Mouse (Mus musculus): ENCODE measurements around the gene Ugt1a10. TPM values are rescaled to one million over a fixed set of nuclear protein-coding genes. Genes with fewer than 3 reads are reported as not detected.
"Not testable (repeated sequence)": the region's sequence is repeated elsewhere in the genome, so short reads cannot be mapped to it uniquely, and the experiment has no call there.

Gene Ugt1a10
- polyA plus RNA-seq, 1 experiment, result not detected

- H3K27ac ChIP-seq (ENCODE audit: control insufficient read depth, insufficient read depth, low read depth, low read length, poor library complexity), result no peak overlapping the region
- no peak for TF ChIP-seq CTCF (IDR thresholded peaks at IDR 0.05; ENCODE audit: control insufficient read depth, insufficient read depth, low read length)
- TF ChIP-seq POLR2A (IDR thresholded peaks at IDR 0.05; ENCODE audit: borderline replicate concordance, control insufficient read depth, low read depth, low read length), result no peak
- no peak overlapping the region for H3K4me3 ChIP-seq (replicated peaks; ENCODE audit: control insufficient read depth, low read depth, low read length)
- H3K4me1 ChIP-seq (ENCODE audit: control insufficient read depth, insufficient read depth, low read length), result no peaks in the 10 kb centered on the region
- 54% methylated on average over 1 of the region's 1 CpGs for WGBS
Observed at GRCm38 (mm10) chr1:88077128-88077527, 21.9 kb downstream of the Ugt1a10 start.

GRCm38 (mm10) chr1:88081670-88082069, 26.5 kb downstream of the Ugt1a10 start:
- H3K27ac ChIP-seq (ENCODE audit: control insufficient read depth, insufficient read depth, low read depth, low read length, poor library complexity), result no peak overlapping the region
- H3K4me3 ChIP-seq (replicated peaks; ENCODE audit: control insufficient read depth, low read depth, low read length), result no peak overlapping the region
- no peak for TF ChIP-seq CTCF (IDR thresholded peaks at IDR 0.05; ENCODE audit: control insufficient read depth, insufficient read depth, low read length)
- H3K4me1 ChIP-seq (ENCODE audit: control insufficient read depth, insufficient read depth, low read length), result no peaks in the 10 kb centered on the region
- WGBS, result 22% methylated on average over 1 of the region's 1 CpGs

GRCm38 (mm10) chr1:88086125-88086524, 30.9 kb downstream of the Ugt1a10 start:
- WGBS, result 51% methylated on average over 1 of the region's 1 CpGs
- no peak for TF ChIP-seq POLR2A (IDR thresholded peaks at IDR 0.05; ENCODE audit: borderline replicate concordance, control insufficient read depth, low read depth, low read length)
- no peak for TF ChIP-seq CTCF (IDR thresholded peaks at IDR 0.05; ENCODE audit: control insufficient read depth, insufficient read depth, low read length)
- Histone ChIP-seq H3K27ac (ENCODE audit: control insufficient read depth, insufficient read depth, low read depth, low read length, poor library complexity) (no peak overlapping the region), H3K4me1 (ENCODE audit: control insufficient read depth, insufficient read depth, low read length) (no peaks in the 10 kb centered on the region; the same call in 1 of the 2 replicates), H3K4me3 (replicated peaks; ENCODE audit: control insufficient read depth, low read depth, low read length) (no peak overlapping the region)

GRCm38 (mm10) chr1:88087513-88087912, 32.3 kb downstream of the Ugt1a10 start, which contains the start of gene Ugt1a8:
Gene Ugt1a8 (plus strand): TSS chr1:88087813.
- H3K4me1 ChIP-seq (ENCODE audit: control insufficient read depth, insufficient read depth, low read length), result no peaks in the 10 kb centered on the region; the same call in 1 of the 2 replicates
- no peak within 1 kb of the TSS for H3K4me3 ChIP-seq (replicated peaks; ENCODE audit: control insufficient read depth, low read depth, low read length)
- no peak within 1 kb of the TSS for H3K27ac ChIP-seq (ENCODE audit: control insufficient read depth, insufficient read depth, low read depth, low read length, poor library complexity)
- WGBS, result 75% methylated on average over 3 of the region's 3 CpGs
- no peak for TF ChIP-seq CTCF (IDR thresholded peaks at IDR 0.05; ENCODE audit: control insufficient read depth, insufficient read depth, low read length)
- TF ChIP-seq POLR2A (IDR thresholded peaks at IDR 0.05; ENCODE audit: borderline replicate concordance, control insufficient read depth, low read depth, low read length), result no peak

GRCm38 (mm10) chr1:88092341-88092740, 37.2 kb downstream of the Ugt1a10 start:
- no peak for TF ChIP-seq POLR2A (IDR thresholded peaks at IDR 0.05; ENCODE audit: borderline replicate concordance, control insufficient read depth, low read depth, low read length)
- no peak for TF ChIP-seq CTCF (IDR thresholded peaks at IDR 0.05; ENCODE audit: control insufficient read depth, insufficient read depth, low read length)
- H3K27ac ChIP-seq (ENCODE audit: control insufficient read depth, insufficient read depth, low read depth, low read length, poor library complexity), result no peak overlapping the region; the same call in 1 of the 2 replicates
- no peak overlapping the region for H3K4me3 ChIP-seq (replicated peaks; ENCODE audit: control insufficient read depth, low read depth, low read length)
- H3K4me1 ChIP-seq (ENCODE audit: control insufficient read depth, insufficient read depth, low read length), result no peaks in the 10 kb centered on the region; the same call in 1 of the 2 replicates

GRCm38 (mm10) chr1:88094270-88094676, 39.1 kb downstream of the Ugt1a10 start:
- H3K4me3 ChIP-seq (replicated peaks; ENCODE audit: control insufficient read depth, low read depth, low read length); H3K4me1 ChIP-seq (ENCODE audit: control insufficient read depth, insufficient read depth, low read length): not testable (repeated sequence)
- TF ChIP-seq CTCF (IDR thresholded peaks at IDR 0.05; ENCODE audit: control insufficient read depth, insufficient read depth, low read length), result 0 out of 2 replicates have a peak, but pooled peaks have one; percentile 13
- peak overlapping the region; percentile 79 for H3K27ac ChIP-seq (ENCODE audit: control insufficient read depth, insufficient read depth, low read depth, low read length, poor library complexity)
- WGBS, result 3% methylated on average over 3 of the region's 3 CpGs

- WGBS, result 3% methylated on average over 10 of the region's 10 CpGs
Observed at GRCm38 (mm10) chr1:88094941-88095492, 39.8 kb downstream of the Ugt1a10 start, which contains the start of gene Ugt1a7c. Gene Ugt1a7c (plus strand): TSS chr1:88095062.

GRCm38 (mm10) chr1:88098546-88098945, 43.4 kb downstream of the Ugt1a10 start:
- H3K4me3 ChIP-seq (replicated peaks; ENCODE audit: control insufficient read depth, low read depth, low read length), result not testable (repeated sequence)

More at GRCm38 (mm10) chr1:88094941-88095492, 39.8 kb downstream of the Ugt1a10 start, which contains the start of gene Ugt1a7c:
- peak within 1 kb of the TSS; percentile 71 for H3K4me3 ChIP-seq (replicated peaks; ENCODE audit: control insufficient read depth, low read depth, low read length)
- TF ChIP-seq CTCF (IDR thresholded peaks at IDR 0.05; ENCODE audit: control insufficient read depth, insufficient read depth, low read length), result no peak
- TF ChIP-seq POLR2A (IDR thresholded peaks at IDR 0.05; ENCODE audit: borderline replicate concordance, control insufficient read depth, low read depth, low read length), result peak; percentile 50; the same call in 1 of the 2 replicates
- peak within 1 kb of the TSS; percentile 92 for H3K27ac ChIP-seq (ENCODE audit: control insufficient read depth, insufficient read depth, low read depth, low read length, poor library complexity)
- H3K4me1 ChIP-seq (ENCODE audit: control insufficient read depth, insufficient read depth, low read length), result peaks cover 1% of the 10 kb centered on the region; the same call in 1 of the 2 replicates

GRCm38 (mm10) chr1:88099691-88100090, 44.5 kb downstream of the Ugt1a10 start:
- WGBS, result 75% methylated on average over 2 of the region's 2 CpGs
- not testable (repeated sequence) for H3K4me3 ChIP-seq (replicated peaks; ENCODE audit: control insufficient read depth, low read depth, low read length); H3K27ac ChIP-seq (ENCODE audit: control insufficient read depth, insufficient read depth, low read depth, low read length, poor library complexity); H3K4me1 ChIP-seq (ENCODE audit: control insufficient read depth, insufficient read depth, low read length)

More at GRCm38 (mm10) chr1:88098546-88098945, 43.4 kb downstream of the Ugt1a10 start:
- H3K4me1 ChIP-seq (ENCODE audit: control insufficient read depth, insufficient read depth, low read length); H3K27ac ChIP-seq (ENCODE audit: control insufficient read depth, insufficient read depth, low read depth, low read length, poor library complexity): not testable (repeated sequence)
- WGBS, result 31% methylated on average over 3 of the region's 3 CpGs

- 10% methylated on average over 3 of the region's 3 CpGs for WGBS
- not testable (repeated sequence) for H3K4me3 ChIP-seq (replicated peaks; ENCODE audit: control insufficient read depth, low read depth, low read length); H3K4me1 ChIP-seq (ENCODE audit: control insufficient read depth, insufficient read depth, low read length)
- H3K27ac ChIP-seq (ENCODE audit: control insufficient read depth, insufficient read depth, low read depth, low read length, poor library complexity), result peak within 1 kb of the TSS; percentile 65; the same call in 1 of the 2 replicates
Observed at GRCm38 (mm10) chr1:88103019-88103418, 47.8 kb downstream of the Ugt1a10 start, which contains the start of gene Ugt1a6b. Gene Ugt1a6b (plus strand): TSS chr1:88103252.

- not testable (repeated sequence) for H3K4me3 ChIP-seq (replicated peaks; ENCODE audit: control insufficient read depth, low read depth, low read length); H3K27ac ChIP-seq (ENCODE audit: control insufficient read depth, insufficient read depth, low read depth, low read length, poor library complexity); H3K4me1 ChIP-seq (ENCODE audit: control insufficient read depth, insufficient read depth, low read length)
- 70% methylated on average over 5 of the region's 5 CpGs for WGBS
Observed at GRCm38 (mm10) chr1:88103697-88104468, 48.7 kb downstream of the Ugt1a10 start.

All from bone marrow, adult 2 months (tissue).